Comparison of ENCODE assay signal across 8 mouse cellular contexts in the genomic region with DNA sequence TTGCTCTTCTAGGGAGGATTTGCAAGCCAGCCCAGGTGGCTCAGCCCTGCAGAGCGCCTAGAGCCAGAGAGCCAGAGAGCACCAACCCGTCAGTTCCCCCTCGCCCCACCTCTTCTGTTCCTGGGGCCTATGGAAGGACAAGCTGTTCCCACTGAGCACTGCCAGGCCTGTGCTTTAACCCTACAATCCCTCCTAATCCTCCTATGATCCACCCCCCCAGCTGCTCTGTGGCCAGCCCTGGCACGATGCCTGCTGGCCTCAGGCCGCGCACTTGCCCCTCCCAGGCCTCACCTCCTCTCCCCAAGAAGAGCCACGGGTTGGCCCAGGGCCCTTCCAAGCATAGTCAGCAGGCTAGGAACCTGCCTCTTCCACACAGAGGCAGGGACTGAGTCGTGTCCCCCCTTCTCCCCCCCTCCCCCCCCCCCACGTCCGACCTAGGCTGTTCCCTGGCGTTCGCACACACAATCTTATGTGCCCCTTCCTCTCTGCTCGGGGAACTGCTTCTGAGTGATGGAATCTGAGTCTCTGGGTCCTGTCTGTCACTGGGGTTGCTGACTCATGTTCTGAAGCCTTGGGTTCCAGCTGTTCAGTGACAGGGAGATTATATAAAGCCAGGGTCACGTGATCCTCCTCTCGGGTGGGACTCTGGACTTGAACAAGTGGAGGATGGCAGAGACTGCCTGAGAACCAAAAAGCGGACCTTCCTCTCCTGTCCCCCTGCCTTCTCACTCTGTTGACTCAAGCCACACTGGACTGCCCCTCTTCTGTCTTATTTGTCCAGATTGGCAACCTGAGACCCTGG. TPM values are rescaled to one million over a fixed set of nuclear protein-coding genes. Genes with fewer than 3 reads are reported as not detected.
A peak's percentile ranks its signal among the peaks of the same experiment; 100 is the strongest.
DNase-seq lines count a peak whose midpoint lies in the region; ATAC-seq and TF ChIP-seq lines count a peak whose summit lies in the region.

No protein-coding gene starts in this region.

- TF ChIP-seq POLR2A in liver, adult 2 months (IDR thresholded peaks at IDR 0.05; ENCODE audit: extremely low read depth, insufficient read depth, low read length): 0 out of 2 replicates have a peak, but pooled peaks have one; percentile 9
- peak; percentile 12 for TF ChIP-seq POLR2A in small intestine, adult 2 months (IDR thresholded peaks at IDR 0.05; ENCODE audit: low read depth, low read length)

- H3K79me2 ChIP-seq in liver, adult 2 months (ENCODE audit: control insufficient read depth, insufficient read depth, low read length): no peaks in the 10 kb centered on the region

- no peak overlapping the region for H3K4me2 ChIP-seq in liver, embryonic 11.5 days
- H3K4me2 ChIP-seq in heart, embryonic 13.5 days: peak overlapping the region; percentile 49
- H3K4me2 ChIP-seq in kidney, postnatal 0 days (ENCODE audit: low read length): no peak overlapping the region

- peak; percentile 85 for DNase-seq in liver, adult 2 months (ENCODE audit: extremely low read depth, low read depth, low spot score)
- DNase-seq in liver, embryonic 11.5 days (ENCODE audit: low spot score): no peak
- DNase-seq in cerebellum, postnatal 36 days: peak; percentile 91 to 92
- peak; percentile 79 for DNase-seq in kidney, postnatal 0 days (ENCODE audit: low spot score)
- peak; percentile 83 for DNase-seq in lung, postnatal 14 days

- no peaks in the 10 kb centered on the region for H3K36me3 ChIP-seq in liver, adult 2 months (ENCODE audit: control insufficient read depth, insufficient read depth, low read length)
- H3K36me3 ChIP-seq in liver, embryonic 11.5 days (ENCODE audit: control insufficient read depth, insufficient read depth, low read length): no peaks in the 10 kb centered on the region
- peaks cover 7% of the 10 kb centered on the region for H3K36me3 ChIP-seq in heart, embryonic 13.5 days
- no peaks in the 10 kb centered on the region for H3K36me3 ChIP-seq in kidney, postnatal 0 days (ENCODE audit: insufficient read depth, low read length)
- no peaks in the 10 kb centered on the region for H3K36me3 ChIP-seq in small intestine, adult 2 months (ENCODE audit: control insufficient read depth, insufficient read depth, low read length)

- peaks cover 23% of the 10 kb centered on the region for H3K4me1 ChIP-seq in liver, adult 2 months (ENCODE audit: control insufficient read depth, insufficient read depth, low read length)
- H3K4me1 ChIP-seq in liver, embryonic 11.5 days (replicated peaks; ENCODE audit: control insufficient read depth, insufficient read depth, low read length): peaks cover 9% of the 10 kb centered on the region
- H3K4me1 ChIP-seq in heart, embryonic 13.5 days: peaks cover 91% of the 10 kb centered on the region
- H3K4me1 ChIP-seq in kidney, postnatal 0 days (replicated peaks; ENCODE audit: insufficient read depth, low read length): peaks cover 40% of the 10 kb centered on the region
- peaks cover 47% of the 10 kb centered on the region for H3K4me1 ChIP-seq in small intestine, adult 2 months (ENCODE audit: control insufficient read depth, insufficient read depth, insufficient read length, low read length)

- TF ChIP-seq CTCF in liver, adult 2 months (IDR thresholded peaks at IDR 0.05; ENCODE audit: low read depth, low read length): no peak
- no peak for TF ChIP-seq CTCF in kidney, postnatal 0 days (IDR thresholded peaks at IDR 0.05; ENCODE audit: low read depth)
- no peak for TF ChIP-seq CTCF in small intestine, adult 2 months (IDR thresholded peaks at IDR 0.05; ENCODE audit: extremely low read depth, insufficient read length, insufficient replicate concordance, low read depth, low read length)

- no peaks in the 10 kb centered on the region for H3K27me3 ChIP-seq in liver, adult 2 months (ENCODE audit: control insufficient read depth, insufficient read depth, low read length)
- peaks cover 4% of the 10 kb centered on the region; the same call in 1 of the 2 replicates for H3K27me3 ChIP-seq in liver, embryonic 11.5 days (replicated peaks; ENCODE audit: control insufficient read depth, insufficient read depth, low read length)
- 0 out of 2 replicates have a peak, but pooled peaks cover 5% of the 10 kb centered on the region for H3K27me3 ChIP-seq in heart, embryonic 13.5 days (replicated peaks)
- no peaks in the 10 kb centered on the region for H3K27me3 ChIP-seq in kidney, postnatal 0 days (ENCODE audit: insufficient read depth, low read length)
- no peaks in the 10 kb centered on the region for H3K27me3 ChIP-seq in small intestine, adult 2 months (ENCODE audit: control insufficient read depth, insufficient read depth, low read length)

- H3K4me3 ChIP-seq in liver, adult 2 months (ENCODE audit: insufficient read depth, low read depth, low read length): no peak overlapping the region
- no peak overlapping the region for H3K4me3 ChIP-seq in liver, embryonic 11.5 days (ENCODE audit: low read depth, low read length)
- H3K4me3 ChIP-seq in heart, embryonic 13.5 days: peak overlapping the region; percentile 1; the same call in 1 of the 2 replicates
- H3K4me3 ChIP-seq in kidney, postnatal 0 days (replicated peaks; ENCODE audit: low read depth, low read length): no peak overlapping the region
- H3K4me3 ChIP-seq in small intestine, adult 2 months (ENCODE audit: low read depth, low read length): peak overlapping the region; percentile 3; the same call in 1 of the 2 replicates

- peak overlapping the region; percentile 11 for H3K9ac ChIP-seq in liver, adult 2 months (ENCODE audit: low read depth, low read length)
- H3K9ac ChIP-seq in liver, embryonic 11.5 days (ENCODE audit: low read depth, low read length): no peak overlapping the region
- peak overlapping the region; percentile 65 for H3K9ac ChIP-seq in heart, embryonic 13.5 days
- peak overlapping the region; percentile 35; the same call in 1 of the 2 replicates for H3K9ac ChIP-seq in kidney, postnatal 0 days (ENCODE audit: low read depth, low read length)

- WGBS in liver, adult 2 months: 24% methylated on average over 16 of the region's 16 CpGs
- 41% methylated on average over 16 of the region's 16 CpGs for WGBS in liver, embryonic 11.5 days
- 23% methylated on average over 16 of the region's 16 CpGs for WGBS in heart, embryonic 13.5 days
- WGBS in kidney, postnatal 0 days: 29% methylated on average over 13 of the region's 16 CpGs
- WGBS in small intestine, adult 2 months: 9% methylated on average over 16 of the region's 16 CpGs

- no peak for ATAC-seq in liver, embryonic 11.5 days (replicated peaks; ENCODE audit: low FRiP score)
- peak; percentile 71 for ATAC-seq in heart, embryonic 13.5 days (ENCODE audit: extremely low read depth, insufficient number of reproducible peaks, low FRiP score, low TSS enrichment)
- ATAC-seq in kidney, postnatal 0 days (replicated peaks; ENCODE audit: low FRiP score, low read depth): peak; percentile 78
- ATAC-seq in CD4-positive, CD25-positive, alpha-beta regulatory T cell, adult 4 months: no peak

- no peaks in the 10 kb centered on the region for H3K9me3 ChIP-seq in liver, embryonic 11.5 days (ENCODE audit: control insufficient read depth, low read length)
- no peaks in the 10 kb centered on the region for H3K9me3 ChIP-seq in heart, embryonic 13.5 days
- H3K9me3 ChIP-seq in kidney, postnatal 0 days (replicated peaks; ENCODE audit: low read length): no peaks in the 10 kb centered on the region

- peak overlapping the region; percentile 40 for H3K27ac ChIP-seq in liver, adult 2 months (replicated peaks; ENCODE audit: insufficient read depth, low read depth, low read length)
- H3K27ac ChIP-seq in liver, embryonic 11.5 days (ENCODE audit: low read depth, low read length): no peak overlapping the region
- peak overlapping the region; percentile 82 for H3K27ac ChIP-seq in heart, embryonic 13.5 days (replicated peaks)
- peak overlapping the region; percentile 95 for H3K27ac ChIP-seq in kidney, postnatal 0 days
- peak overlapping the region; percentile 97 for H3K27ac ChIP-seq in small intestine, adult 2 months (ENCODE audit: insufficient read depth, low read depth, low read length)

RNA-seq across cellular contexts. Expression of a gene that starts 12.3 kb away (rescaled TPM):
- total RNA-seq in liver, adult 2 months (2014; rRNA removed): 9.9 and 13.6 TPM in 2 replicates
- 1.6 and 3.1 TPM in 2 replicates for polyA plus RNA-seq in liver, adult 2 months (2012; rRNA removed)
- polyA plus RNA-seq in liver, embryonic 11.5 days (2014; fragmentation: Nextera tagmentation; extraction: Ambion mirVana): 4.4 and 7.7 TPM in 2 replicates
- 48.5 and 66.0 TPM in 2 replicates for polyA plus RNA-seq in heart, embryonic 13.5 days (2015; fragmentation: Nextera tagmentation; extraction: Ambion mirVana)
- 62.9 and 72.1 TPM in 2 replicates for polyA plus RNA-seq in kidney, postnatal 0 days (2015; fragmentation: Nextera tagmentation; extraction: Ambion mirVana)
- polyA plus RNA-seq in small intestine, adult 2 months (2012; rRNA removed): 12.0 and 17.7 TPM in 2 replicates
- 1 to 10 TPM; 3.7 to 5.2 TPM for polyA plus RNA-seq in CD4-positive, CD25-positive, alpha-beta regulatory T cell, adult 4 months (2017; shearing (Covaris generic))

RNA-seq across cellular contexts. Expression of a gene that starts 22.4 kb away (rescaled TPM):
- total RNA-seq in liver, adult 2 months (2014; rRNA removed): under 0.01 TPM in 1 of 2 replicates, not detected in the other
- polyA plus RNA-seq in liver, adult 2 months (2012; rRNA removed): not detected in 2 replicates
- 0.14 TPM in 1 of 2 replicates, not detected in the other for polyA plus RNA-seq in liver, embryonic 11.5 days (2014; fragmentation: Nextera tagmentation; extraction: Ambion mirVana)
- polyA plus RNA-seq in heart, embryonic 13.5 days (2015; fragmentation: Nextera tagmentation; extraction: Ambion mirVana): not detected in 2 replicates
- 0.11 and 0.16 TPM in 2 replicates for polyA plus RNA-seq in kidney, postnatal 0 days (2015; fragmentation: Nextera tagmentation; extraction: Ambion mirVana)
- 0.04 TPM in 2 replicates for polyA plus RNA-seq in small intestine, adult 2 months (2012; rRNA removed)
- polyA plus RNA-seq in CD4-positive, CD25-positive, alpha-beta regulatory T cell, adult 4 months (2017; shearing (Covaris generic)): not detected

RNA-seq across cellular contexts. Expression of a gene that starts 27.9 kb away (rescaled TPM):
- 2.7 and 3.0 TPM in 2 replicates for total RNA-seq in liver, adult 2 months (2014; rRNA removed)
- 5.6 and 5.7 TPM in 2 replicates for polyA plus RNA-seq in liver, adult 2 months (2012; rRNA removed)
- 0.13 and 0.26 TPM in 2 replicates for polyA plus RNA-seq in liver, embryonic 11.5 days (2014; fragmentation: Nextera tagmentation; extraction: Ambion mirVana)
- polyA plus RNA-seq in heart, embryonic 13.5 days (2015; fragmentation: Nextera tagmentation; extraction: Ambion mirVana): 1.1 and 2.1 TPM in 2 replicates
- polyA plus RNA-seq in kidney, postnatal 0 days (2015; fragmentation: Nextera tagmentation; extraction: Ambion mirVana): 9.7 and 12.3 TPM in 2 replicates
- polyA plus RNA-seq in small intestine, adult 2 months (2012; rRNA removed): 6.4 and 7.0 TPM in 2 replicates
- not detected for polyA plus RNA-seq in CD4-positive, CD25-positive, alpha-beta regulatory T cell, adult 4 months (2017; shearing (Covaris generic))

RNA-seq across cellular contexts. Expression of a gene that starts 34.1 kb away (rescaled TPM):
- 0.09 TPM in 1 of 2 replicates, not detected in the other for total RNA-seq in liver, adult 2 months (2014; rRNA removed)
- not detected in 2 replicates for polyA plus RNA-seq in liver, adult 2 months (2012; rRNA removed)
- polyA plus RNA-seq in liver, embryonic 11.5 days (2014; fragmentation: Nextera tagmentation; extraction: Ambion mirVana): not detected in 2 replicates
- polyA plus RNA-seq in heart, embryonic 13.5 days (2015; fragmentation: Nextera tagmentation; extraction: Ambion mirVana): not detected in 2 replicates
- not detected in 2 replicates for polyA plus RNA-seq in kidney, postnatal 0 days (2015; fragmentation: Nextera tagmentation; extraction: Ambion mirVana)
- not detected in 2 replicates for polyA plus RNA-seq in small intestine, adult 2 months (2012; rRNA removed)
- not detected for polyA plus RNA-seq in CD4-positive, CD25-positive, alpha-beta regulatory T cell, adult 4 months (2017; shearing (Covaris generic))

RNA-seq across cellular contexts. Expression of a gene that starts 34.2 kb away (rescaled TPM):
- 3.1 and 5.0 TPM in 2 replicates for total RNA-seq in liver, adult 2 months (2014; rRNA removed)
- polyA plus RNA-seq in liver, adult 2 months (2012; rRNA removed): 16.7 and 19.0 TPM in 2 replicates
- polyA plus RNA-seq in liver, embryonic 11.5 days (2014; fragmentation: Nextera tagmentation; extraction: Ambion mirVana): 61.1 and 62.3 TPM in 2 replicates
- polyA plus RNA-seq in heart, embryonic 13.5 days (2015; fragmentation: Nextera tagmentation; extraction: Ambion mirVana): 38.5 and 39.3 TPM in 2 replicates
- polyA plus RNA-seq in kidney, postnatal 0 days (2015; fragmentation: Nextera tagmentation; extraction: Ambion mirVana): 46.6 and 49.7 TPM in 2 replicates
- 16.9 and 26.4 TPM in 2 replicates for polyA plus RNA-seq in small intestine, adult 2 months (2012; rRNA removed)
- polyA plus RNA-seq in CD4-positive, CD25-positive, alpha-beta regulatory T cell, adult 4 months (2017; shearing (Covaris generic)): 1 to 10 TPM; 4.9 to 5.0 TPM

Comparison
In these comparisons a context has a peak if more than half of its experiments do, and no peak if none do; other contexts are left out.
1. H3K4me3 ChIP-seq: peak in heart, embryonic 13.5 days (single experiment) and small intestine, adult 2 months (single experiment); none in liver, adult 2 months (single experiment), liver, embryonic 11.5 days (single experiment) and kidney, postnatal 0 days (single experiment).
2. ATAC-seq: peak in heart, embryonic 13.5 days (single experiment) and kidney, postnatal 0 days (single experiment); none in liver, embryonic 11.5 days (single experiment) and CD4-positive, CD25-positive, alpha-beta regulatory T cell, adult 4 months (single experiment).